Mouse (Mus musculus): ENCODE results near the gene Cdkal1. TPM values are rescaled to one million over a fixed set of nuclear protein-coding genes. Genes with fewer than 3 reads are reported as not detected.

Cdkal1 gene
- total RNA-seq, 2 experiments from 2014 or later = 12.4 to 46.7 TPM

- ATAC-seq (ENCODE audit: poor library complexity, severe bottlenecking) = no peak
These were observed 214.3 kb downstream of the Cdkal1 start for GRCm38 (mm10) chr13:29641200-29641599.

GRCm38 (mm10) chr13:29640186-29640585 lies 215.3 kb downstream of the Cdkal1 start:
- ATAC-seq (ENCODE audit: poor library complexity, severe bottlenecking) = no peak

GRCm38 (mm10) chr13:29638303-29638702 lies 217.2 kb downstream of the Cdkal1 start:
- ATAC-seq (ENCODE audit: poor library complexity, severe bottlenecking) = no peak

GRCm38 (mm10) chr13:29637788-29638187 lies 217.7 kb downstream of the Cdkal1 start:
- ATAC-seq (ENCODE audit: poor library complexity, severe bottlenecking) = no peak

- ATAC-seq (ENCODE audit: poor library complexity, severe bottlenecking) = no peak
These were observed 219.9 kb downstream of the Cdkal1 start for GRCm38 (mm10) chr13:29635581-29635980.

- ATAC-seq (ENCODE audit: poor library complexity, severe bottlenecking) = no peak
These were observed 224.1 kb downstream of the Cdkal1 start for GRCm38 (mm10) chr13:29631342-29631741.

- no peak for ATAC-seq (ENCODE audit: poor library complexity, severe bottlenecking)
These were observed 226.9 kb downstream of the Cdkal1 start for GRCm38 (mm10) chr13:29628607-29629006.

GRCm38 (mm10) chr13:29627438-29628124 lies 227.9 kb downstream of the Cdkal1 start:
- ATAC-seq (ENCODE audit: poor library complexity, severe bottlenecking) = no peak

- ATAC-seq (ENCODE audit: poor library complexity, severe bottlenecking) = peak; percentile 71
These were observed 230.5 kb downstream of the Cdkal1 start for GRCm38 (mm10) chr13:29624929-29625328.

GRCm38 (mm10) chr13:29623636-29624239 lies 231.7 kb downstream of the Cdkal1 start:
- ATAC-seq (ENCODE audit: poor library complexity, severe bottlenecking) = no peak

GRCm38 (mm10) chr13:29621881-29622280 lies 233.6 kb downstream of the Cdkal1 start:
- no peak for ATAC-seq (ENCODE audit: poor library complexity, severe bottlenecking)

- ATAC-seq (ENCODE audit: poor library complexity, severe bottlenecking) = no peak
These were observed 234.1 kb downstream of the Cdkal1 start for GRCm38 (mm10) chr13:29621363-29621762.

GRCm38 (mm10) chr13:29620826-29621225 lies 234.6 kb downstream of the Cdkal1 start:
- no peak for ATAC-seq (ENCODE audit: poor library complexity, severe bottlenecking)

- no peak for ATAC-seq (ENCODE audit: poor library complexity, severe bottlenecking)
These were observed 238.8 kb downstream of the Cdkal1 start for GRCm38 (mm10) chr13:29616654-29617171.

GRCm38 (mm10) chr13:29615987-29616386 lies 239.5 kb downstream of the Cdkal1 start:
- ATAC-seq (ENCODE audit: poor library complexity, severe bottlenecking) = no peak

GRCm38 (mm10) chr13:29615081-29615480 lies 240.4 kb downstream of the Cdkal1 start:
- ATAC-seq (ENCODE audit: poor library complexity, severe bottlenecking) = no peak

- no peak for ATAC-seq (ENCODE audit: poor library complexity, severe bottlenecking)
These were observed 245.2 kb downstream of the Cdkal1 start for GRCm38 (mm10) chr13:29610051-29610931.

- no peak for ATAC-seq (ENCODE audit: poor library complexity, severe bottlenecking)
These were observed 246.0 kb downstream of the Cdkal1 start for GRCm38 (mm10) chr13:29609441-29609840.

GRCm38 (mm10) chr13:29604241-29604640 lies 251.2 kb downstream of the Cdkal1 start:
- no peak for ATAC-seq (ENCODE audit: poor library complexity, severe bottlenecking)

GRCm38 (mm10) chr13:29603597-29603996 lies 251.9 kb downstream of the Cdkal1 start:
- no peak for ATAC-seq (ENCODE audit: poor library complexity, severe bottlenecking)

GRCm38 (mm10) chr13:29601033-29601432 lies 254.4 kb downstream of the Cdkal1 start:
- ATAC-seq (ENCODE audit: poor library complexity, severe bottlenecking) = no peak
